Mouse (Mus musculus): ENCODE measurements around the gene Ascl2.

DNA sequence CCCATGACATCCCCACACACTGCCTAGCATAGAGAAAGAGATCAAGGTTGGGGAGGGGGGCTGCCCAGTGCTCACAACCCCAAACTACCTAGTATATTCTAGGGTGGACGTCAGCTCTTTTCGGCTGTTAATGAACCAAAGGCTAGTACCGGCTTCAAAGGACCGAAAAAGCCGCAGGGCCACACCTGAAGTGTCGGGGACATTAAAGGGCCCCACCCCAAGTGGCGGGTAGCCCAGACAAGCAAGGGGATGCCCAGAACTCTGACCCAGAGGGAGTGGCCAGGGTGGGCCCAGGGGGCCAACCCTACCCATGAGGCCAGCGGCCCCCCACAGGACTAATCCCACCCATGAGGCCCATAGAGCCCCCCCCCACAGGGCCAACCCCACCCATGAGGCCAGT, 41.8 kb downstream of the Ascl2 start:
- TF ChIP-seq CTCF (IDR thresholded peaks at IDR 0.05): no peak
- no peak for TF ChIP-seq EP300 (IDR thresholded peaks at IDR 0.05)

All from lung, postnatal 0 days (tissue).